Mouse (Mus musculus) lung, adult 18-20 months (tissue): ENCODE results near the gene Specc1.

Source experiments
- DNase-seq, 2 experiments: peaks; one replicate each; pipeline ENCODE4 v3.0.0; 2022; ENCODE audit warnings: mixed read lengths in 2 of 2

Gene Specc1

DNA sequence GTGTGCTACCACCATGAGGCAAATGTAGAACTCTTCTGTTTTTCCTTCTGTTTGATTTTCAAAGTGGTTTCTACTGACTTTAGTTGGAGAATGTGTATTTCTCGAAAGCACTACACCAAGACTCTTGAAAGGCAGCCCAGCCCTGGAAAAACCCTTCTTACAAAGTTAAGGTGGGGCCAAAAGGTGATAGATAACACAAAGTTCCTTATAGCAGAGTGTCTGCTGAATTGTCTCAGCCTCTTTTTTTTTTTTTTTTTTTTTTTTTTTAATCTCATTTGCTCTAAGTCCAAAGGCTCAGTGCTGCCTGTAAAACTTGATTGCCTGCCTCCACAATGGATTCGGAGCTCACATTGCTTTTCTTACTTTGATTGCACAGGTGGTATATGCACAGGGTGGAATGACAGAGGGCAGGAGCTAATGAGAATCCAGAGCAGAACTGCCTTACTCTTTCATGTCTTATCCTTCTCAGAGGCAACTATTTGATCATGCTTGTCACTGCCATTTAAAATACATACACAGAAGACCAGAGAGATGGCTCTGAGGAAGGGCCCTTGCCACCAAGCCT, 150.8 kb downstream of the Specc1 start:
- DNase-seq, result no peak

DNA sequence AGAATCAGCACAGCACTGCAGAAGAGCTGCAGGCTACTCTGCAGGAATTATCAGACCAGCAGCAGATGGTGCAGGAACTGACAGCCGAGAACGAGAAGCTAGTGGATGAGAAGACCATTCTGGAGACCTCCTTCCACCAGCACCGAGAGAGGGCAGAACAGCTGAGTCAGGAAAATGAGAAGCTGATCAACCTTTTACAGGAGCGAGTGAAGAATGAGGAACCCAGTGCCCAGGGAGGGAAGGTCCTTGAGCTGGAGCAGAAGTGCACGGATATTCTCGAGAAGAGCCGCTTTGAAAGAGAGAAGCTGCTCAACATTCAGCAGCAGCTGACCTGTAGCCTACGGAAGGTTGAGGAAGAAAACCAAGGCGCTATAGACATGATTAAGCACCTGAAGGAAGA, 162.0 kb downstream of the Specc1 start:
- no peak for DNase-seq

DNA sequence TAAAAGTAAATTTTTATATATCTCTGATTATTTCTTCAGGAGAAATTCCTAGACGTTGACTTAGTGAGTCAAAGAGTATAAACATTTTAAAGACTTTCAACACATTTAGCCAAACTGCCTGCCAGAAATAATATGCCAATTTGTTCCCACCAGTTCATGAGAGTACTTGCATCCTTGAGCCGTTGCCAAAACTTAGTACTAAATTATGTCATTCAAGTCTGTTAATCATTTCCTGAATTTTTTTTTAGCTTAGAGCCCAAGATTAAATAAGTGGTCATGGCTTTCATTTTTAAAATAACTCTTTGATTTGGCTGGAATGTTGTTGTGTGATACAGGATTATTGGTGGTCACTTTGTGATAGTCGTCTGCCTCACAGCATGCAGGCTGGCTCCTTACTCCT, 163.3 kb downstream of the Specc1 start:
- DNase-seq, result peak in 1 of 2 experiments; percentile 48

DNA sequence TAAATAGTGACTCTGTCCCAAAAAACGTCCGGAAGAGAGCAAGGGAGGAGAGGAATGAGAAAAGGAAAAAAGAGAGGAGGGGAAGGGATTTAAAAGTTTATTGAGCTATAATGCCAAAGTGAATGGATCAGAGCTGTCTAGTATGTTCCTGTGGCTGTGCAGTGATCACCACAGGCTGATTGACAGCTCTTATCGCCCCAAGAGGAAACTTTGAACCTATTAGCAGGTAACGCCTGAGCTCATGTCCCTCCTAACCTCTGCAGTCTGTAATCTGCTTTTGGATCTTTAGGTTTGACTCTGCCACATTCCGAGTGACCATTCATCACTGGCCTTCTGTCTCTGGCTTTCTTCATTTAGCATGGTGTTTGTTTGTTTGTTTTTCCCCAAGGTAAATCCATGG, 164.8 kb downstream of the Specc1 start:
- DNase-seq, result no peak

DNA sequence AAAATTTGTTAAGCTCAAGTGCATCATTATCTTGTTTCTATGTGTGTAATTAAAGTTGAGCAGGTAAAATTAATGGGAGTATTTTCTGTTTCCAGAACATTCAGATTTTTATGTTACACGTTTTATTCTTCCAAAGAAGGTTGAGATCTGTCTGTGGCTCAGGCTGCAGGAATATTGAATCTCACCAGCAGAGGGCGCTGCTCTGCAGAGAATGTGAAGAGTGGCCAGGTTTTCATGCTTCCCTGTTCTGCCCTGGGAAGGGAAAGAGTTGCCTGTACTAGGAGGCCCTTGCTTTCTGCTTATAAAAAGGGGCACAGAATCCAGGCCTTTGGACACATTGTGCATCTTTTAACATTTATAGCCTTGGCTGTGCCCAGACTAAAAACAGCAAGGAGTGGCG, 171.1 kb downstream of the Specc1 start:
- DNase-seq, result peak; percentile 75 to 80

DNA sequence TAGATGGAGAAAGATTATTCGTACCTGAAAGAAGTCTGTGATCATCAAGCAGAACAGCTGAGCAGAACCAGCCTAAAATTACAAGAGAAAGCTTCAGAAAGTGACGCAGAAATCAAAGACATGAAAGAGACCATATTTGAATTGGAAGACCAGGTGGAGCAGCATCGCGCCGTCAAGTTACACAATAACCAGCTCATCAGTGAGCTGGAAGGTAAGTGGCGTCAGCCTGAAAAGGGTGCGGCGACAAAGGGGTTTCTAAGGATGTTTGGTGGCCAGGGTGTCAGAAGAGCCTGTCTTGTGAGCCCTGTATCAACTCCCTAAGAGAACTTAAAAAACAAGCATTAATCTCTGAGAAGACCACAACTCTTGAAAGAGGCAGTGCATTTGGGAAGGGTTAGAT, 171.6 kb downstream of the Specc1 start:
- no peak for DNase-seq

DNA sequence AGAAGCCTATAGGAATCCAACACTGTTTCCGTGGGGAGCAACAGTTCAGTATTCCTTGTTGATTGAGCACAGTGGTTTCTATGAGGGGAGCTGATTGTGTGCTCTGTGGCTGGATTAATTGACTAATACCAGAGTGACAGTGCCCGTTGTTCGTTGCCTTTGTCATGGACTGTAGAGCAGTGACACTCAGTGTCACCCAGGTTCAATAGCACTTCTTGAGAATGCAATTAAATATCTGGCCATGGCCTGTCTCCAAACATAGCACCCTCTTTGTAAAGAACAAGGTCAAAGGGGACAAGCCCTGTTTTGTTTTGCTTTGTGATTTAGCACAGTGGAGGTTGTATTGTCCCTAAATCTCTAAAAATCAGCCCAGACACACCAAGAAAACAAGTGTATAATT, 173.6 kb downstream of the Specc1 start:
- DNase-seq, result no peak

DNA sequence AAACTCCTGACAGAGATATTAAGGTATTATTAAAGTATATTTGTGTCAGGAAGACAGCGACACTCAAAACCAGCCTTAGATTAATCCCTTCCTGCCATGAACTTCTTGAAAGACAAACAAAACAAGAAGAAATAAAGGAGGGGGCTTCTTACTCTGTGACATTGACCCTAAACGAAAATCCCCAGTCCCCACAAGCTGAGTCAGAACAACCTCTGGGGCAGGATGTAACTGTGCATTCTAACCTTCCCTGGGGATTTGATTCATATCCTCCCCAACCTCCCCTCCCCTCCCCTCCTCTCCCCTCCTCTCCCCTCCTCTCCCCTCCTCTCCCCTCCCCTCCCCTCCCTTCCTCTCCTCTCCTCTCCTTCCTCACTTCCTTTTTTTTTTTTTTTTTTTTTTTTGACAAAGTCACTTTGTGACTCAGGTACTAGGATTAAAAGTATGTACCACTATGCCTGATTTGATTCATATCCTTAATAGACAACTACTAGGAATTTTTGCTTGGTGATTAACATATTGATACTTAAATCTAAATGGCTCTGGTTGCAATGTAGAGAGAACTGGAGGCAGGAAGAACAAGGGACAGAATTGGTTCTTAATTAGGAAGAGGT, 174.2 kb downstream of the Specc1 start:
- DNase-seq, result no peak

DNA sequence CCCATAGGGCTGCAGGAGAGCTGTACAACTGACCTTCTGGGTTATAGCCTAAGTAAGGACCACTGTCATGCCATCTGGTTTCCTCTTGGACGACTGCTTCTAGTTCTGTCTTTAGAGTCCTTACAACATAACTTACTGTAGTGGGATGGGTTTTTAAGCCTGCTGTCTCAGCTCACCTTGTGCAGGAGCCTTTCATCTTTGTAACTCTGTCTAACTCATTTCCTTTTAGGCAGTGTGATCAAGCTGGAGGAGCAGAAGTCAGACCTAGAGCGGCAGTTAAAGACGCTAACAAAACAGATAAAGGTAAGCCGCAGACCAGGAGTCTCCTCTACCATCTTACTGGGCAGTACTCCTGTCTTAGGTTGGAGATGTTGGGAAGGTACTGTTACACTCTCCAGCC, 175.0 kb downstream of the Specc1 start:
- DNase-seq, result no peak

DNA sequence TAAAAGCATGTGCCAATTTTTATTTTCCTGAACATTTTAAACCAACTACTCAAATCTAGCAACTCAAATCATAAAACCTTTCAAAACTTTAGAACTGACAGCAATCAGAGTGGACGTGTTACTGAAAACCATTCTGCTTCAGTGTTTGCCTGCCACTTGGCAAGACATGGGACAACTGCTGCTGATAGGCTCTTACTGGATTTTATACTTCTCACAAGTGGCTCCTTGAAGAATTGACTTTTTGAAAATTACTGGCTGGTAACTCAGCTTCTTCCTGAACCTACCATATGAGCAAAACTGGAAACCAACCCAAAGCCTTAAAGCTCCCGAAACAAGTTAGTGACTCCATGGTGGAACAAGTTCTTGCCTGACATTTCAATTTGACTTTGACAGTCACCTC, 177.6 kb downstream of the Specc1 start:
- DNase-seq, result peak; percentile 12 to 35

DNA sequence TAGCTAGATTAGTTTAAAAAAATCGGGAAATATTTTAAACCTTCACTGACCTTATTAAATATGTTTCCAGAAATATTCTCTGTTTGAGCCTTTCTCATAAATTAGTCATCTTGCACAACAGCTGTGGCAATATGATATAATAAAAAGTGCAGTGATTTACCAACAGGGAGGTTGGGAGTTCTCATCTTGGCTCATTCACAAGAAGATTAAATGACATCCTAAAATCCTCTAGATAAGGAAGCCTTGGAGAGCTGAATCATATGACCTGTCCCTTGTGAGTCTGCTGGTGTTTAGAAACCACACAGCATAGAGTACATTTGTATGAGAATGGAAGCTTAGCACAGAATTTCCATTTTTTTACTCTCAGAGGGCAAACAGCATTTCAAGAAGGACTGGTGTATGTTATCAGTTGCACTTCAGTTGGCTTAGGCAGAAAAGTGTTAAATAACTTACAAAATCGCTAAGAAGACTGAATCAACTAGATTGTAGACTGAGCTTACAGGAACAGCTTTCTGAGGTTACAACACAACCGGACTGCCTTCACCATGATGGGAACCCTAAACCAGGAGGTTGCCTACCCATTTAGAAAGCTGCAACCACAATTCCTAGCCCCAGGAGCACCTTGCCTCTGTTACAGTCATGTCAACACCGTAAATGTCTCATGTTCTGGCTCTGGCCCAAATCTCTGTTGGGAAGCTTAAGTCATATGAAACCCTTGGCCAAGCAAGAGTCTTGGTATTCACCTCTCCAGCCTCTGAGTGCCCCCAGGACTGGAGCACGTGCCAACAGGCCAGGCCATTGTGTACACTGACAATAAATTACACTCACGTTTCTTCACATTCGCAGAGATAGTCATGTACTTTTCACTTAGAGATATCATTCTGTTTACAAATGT, 188.9 kb downstream of the Specc1 start:
- DNase-seq, result peak; percentile 28 to 54

DNA sequence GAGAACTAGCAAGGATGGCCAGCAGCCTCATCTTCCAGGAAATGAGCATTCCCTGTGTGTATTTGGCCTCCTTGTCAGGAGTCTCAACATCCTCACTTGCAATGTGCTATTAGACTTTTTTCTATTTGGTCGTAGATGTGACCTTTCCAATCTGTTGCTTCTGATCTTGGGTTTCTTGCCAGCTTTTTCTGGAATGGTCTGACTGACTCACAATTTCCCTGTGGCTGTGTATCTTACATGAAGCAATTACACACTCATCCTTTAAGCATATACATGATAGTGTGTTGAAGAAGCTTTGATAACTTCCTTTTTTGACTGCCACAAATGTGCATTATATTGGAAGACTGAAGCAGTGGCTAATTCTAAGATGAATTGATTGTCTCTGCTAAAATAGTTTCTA, 190.1 kb downstream of the Specc1 start:
- DNase-seq, result no peak

DNA sequence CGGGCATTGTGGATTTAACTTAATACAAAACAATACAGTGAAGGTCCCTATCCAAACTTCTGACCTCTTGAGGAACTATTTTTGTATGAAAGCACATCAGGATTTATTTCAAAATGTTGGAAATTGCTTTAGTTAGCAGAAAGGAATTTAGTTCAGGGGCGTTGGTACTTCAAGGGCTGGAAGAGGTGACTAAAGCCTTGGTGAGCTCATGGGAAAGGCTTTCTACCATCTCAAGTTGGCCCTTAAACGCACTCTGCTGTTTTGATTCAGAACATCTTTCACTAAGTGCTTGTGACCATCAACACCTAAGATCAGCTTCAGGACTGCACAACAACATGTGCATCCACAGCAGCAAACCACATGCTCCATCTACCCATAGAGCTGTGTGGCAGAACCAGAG, 191.5 kb downstream of the Specc1 start:
- DNase-seq, result peak in 1 of 2 experiments; percentile 16

DNA sequence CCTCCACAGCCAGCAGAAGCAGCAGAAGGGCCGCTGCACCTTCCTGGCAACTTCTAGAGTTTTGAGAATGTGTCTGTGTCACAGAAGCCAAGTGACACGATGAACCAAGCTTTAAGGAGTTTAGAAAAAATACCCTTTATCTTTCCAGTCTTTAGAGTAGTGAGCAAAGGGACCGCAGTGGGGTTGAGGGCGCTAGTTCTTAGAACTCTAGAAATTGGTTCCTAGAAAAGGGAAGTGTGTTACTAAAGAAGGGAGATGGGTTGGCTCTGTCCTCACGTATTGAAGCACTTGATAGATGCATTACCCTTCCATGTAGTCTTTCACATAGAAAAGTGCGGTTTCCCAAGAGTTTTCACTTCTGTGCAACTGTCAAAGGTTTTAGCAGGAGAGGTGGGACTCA, 191.9 kb downstream of the Specc1 start:
- no peak for DNase-seq

DNA sequence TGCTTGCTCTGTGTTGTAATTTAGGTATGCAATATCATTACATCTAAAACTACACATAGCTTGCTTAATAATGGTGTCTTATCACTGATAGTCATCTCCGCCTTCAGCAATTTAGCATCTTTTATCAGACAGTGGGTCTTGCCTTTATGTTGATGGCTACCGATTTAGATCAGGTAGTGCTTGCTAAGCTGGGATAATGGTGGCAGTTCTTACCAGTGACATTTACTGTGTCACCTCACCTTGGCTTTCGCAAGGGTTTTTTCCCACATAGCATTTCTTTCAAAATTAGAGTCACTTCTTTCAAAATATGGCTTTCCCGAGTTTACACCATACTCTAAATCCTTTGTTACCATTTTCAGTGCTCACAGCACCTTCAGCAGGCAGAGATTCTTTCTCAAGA, 196.5 kb downstream of the Specc1 start:
- no peak for DNase-seq

DNA sequence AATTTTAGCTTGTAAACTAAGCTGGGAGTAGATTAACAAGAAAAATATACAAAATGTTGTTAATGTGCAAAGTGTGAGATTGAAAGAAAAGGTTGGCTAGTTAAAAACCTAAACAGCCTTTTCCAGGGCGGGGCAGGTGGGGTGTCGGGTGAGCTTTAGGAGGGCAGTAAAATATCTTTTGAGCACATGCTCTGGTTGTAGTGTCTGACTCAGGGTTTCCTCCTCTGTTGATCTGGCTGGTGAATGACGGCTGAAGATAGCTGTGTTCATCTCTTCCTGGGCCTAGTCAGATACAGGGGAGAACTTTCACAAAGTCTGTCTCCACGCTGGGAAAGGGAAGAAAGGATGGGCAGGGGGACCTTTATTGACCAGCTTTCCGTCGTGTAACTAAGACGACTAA, 203.2 kb downstream of the Specc1 start:
- no peak for DNase-seq

DNA sequence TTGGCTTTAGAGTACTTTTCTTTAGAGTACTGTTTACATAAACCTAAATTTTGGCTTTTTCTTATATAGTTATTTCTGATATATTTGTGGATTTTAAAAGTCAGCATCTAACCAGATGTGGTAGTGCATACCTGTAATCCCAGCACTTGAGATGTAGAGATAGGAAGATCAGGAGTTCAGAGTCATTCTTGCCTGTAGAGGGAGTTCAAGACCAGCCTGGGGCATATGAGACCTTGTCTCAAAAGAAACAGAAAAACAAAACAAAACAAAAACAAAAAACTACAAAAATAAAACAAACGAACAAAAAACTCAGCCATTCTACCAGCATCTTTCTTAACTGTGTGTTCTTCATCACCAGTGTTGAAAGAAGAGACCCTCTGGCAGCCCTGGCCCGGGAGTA, 204.9 kb downstream of the Specc1 start:
- DNase-seq, result no peak

DNA sequence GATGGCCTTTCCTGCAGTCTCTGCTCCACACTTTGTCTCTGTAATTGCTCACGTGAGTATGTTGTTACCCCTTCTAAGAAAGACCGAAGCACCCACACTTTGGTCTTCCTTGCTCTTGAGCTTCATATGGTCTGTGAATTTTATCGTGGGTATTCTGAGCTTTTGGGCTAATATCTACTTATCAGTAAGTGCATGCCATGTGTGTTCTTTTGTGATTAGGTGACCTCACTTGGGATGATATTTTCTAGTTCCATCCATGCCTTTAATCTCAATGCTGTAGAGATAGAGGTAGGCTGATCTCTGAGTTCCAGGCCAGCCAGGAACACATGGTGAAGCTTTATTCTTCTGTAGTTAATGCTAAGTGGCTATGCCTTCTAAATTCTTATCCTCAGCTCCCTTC, 207.8 kb downstream of the Specc1 start:
- no peak for DNase-seq

DNA sequence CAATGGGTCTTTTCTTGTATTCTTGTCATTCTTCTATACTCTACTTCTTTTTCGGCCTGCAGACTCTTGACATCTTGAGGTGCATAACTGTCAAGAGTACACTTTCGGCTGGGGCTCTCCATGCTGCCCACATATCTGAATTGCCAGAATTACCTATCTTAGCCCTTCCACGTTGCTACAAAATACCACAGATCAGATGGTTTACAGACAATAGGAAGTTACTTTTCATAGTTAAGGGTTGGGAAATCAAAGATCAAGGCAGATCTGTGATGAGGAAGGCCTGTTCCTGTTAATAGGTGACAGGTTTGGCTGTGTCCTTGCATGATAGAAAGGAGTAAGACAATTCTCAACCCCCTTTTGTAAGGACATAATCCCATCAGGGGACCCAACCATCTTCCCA, 209.9 kb downstream of the Specc1 start:
- DNase-seq, result no peak

DNA sequence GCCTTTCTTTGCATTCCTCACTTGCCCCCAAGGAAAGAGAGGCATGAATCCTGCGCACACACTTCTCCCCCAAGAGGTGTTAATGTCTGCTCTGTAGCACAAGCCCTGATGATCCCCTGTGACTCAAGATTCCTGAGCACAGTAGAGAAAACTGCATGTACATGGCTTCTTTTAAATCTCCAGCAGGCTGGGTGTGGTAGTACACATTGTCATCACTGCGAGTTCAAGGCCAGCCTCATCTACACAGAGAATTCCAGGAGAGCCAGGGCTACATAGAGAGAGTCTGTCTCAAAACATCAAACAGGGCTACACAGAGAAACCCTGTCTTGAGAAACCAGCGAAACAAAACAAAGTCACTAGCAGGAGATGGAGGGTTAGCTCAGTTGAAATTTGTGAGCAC, 211.6 kb downstream of the Specc1 start:
- DNase-seq, result no peak

DNA sequence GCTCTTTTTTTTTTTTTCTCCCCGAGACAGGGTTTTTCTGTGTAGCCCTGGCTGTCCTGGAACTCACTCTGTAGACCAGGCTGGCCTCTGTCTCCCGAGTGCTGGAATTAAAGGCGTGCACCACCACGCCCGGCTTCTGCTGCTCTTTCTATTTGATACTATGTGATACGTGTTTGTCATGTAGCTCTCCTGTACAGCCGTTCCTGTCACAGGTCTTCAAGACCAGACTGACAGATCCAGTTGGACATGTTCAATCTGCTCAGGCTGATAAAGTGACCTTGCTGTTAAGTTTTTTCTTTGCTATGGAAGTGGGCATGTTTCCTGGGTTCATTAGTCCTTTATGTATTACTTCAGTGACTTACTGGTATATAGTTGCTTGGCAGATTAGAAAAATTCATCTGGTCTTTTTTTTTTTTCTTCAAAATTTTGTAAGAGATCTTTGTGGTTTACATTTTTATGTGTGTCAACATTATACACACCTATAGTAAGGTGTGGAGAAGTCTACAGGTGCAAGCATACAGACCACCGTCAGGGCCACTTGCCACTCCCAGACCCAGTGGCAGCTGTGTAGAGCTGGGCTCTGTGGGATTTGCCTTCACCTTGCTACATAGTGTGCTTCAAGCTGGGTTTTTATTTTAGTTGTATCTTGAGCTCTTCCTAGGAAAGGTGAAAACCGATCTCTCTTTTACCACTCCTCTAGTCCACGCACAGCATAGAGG, 221.0 kb downstream of the Specc1 start:
- no peak for DNase-seq

DNA sequence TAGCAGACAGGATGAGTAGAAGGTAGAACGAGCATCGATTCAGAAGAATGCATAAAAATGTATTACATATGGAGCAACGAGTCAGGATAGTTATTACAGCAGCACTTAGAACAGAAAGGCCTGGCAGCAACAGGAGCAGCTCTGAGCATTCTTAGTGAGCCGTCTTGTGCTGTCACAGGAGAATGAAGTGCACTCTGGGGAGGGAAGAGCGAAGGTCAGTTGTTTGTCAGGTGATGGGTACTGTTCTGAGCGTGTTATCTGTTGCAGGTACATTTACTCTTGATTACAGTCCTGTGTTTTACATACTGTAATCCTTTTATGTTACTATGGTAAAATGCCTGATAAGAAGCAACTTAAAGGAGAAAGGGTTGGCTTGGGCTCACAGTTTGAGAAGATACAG, 224.2 kb downstream of the Specc1 start:
- no peak for DNase-seq

DNA sequence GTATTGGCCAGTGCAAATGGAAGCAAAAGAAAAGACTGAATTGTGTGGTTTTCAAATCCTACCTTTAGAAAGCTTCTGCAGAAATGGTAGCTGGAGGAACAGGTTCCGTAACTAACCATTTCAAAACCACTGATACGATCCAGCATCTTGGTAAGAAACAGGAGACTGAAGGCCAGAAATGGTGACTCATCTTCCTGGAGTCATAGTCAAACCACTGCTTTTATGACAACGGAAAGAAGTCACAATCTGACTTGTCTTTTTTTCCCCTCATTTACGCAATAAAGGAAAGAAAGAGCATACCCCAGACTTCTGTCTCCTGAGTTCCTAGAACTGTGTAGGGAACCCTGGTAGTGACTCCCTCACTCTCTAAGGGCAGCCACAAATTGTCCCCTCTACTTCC, 228.3 kb downstream of the Specc1 start:
- no peak for DNase-seq

DNA sequence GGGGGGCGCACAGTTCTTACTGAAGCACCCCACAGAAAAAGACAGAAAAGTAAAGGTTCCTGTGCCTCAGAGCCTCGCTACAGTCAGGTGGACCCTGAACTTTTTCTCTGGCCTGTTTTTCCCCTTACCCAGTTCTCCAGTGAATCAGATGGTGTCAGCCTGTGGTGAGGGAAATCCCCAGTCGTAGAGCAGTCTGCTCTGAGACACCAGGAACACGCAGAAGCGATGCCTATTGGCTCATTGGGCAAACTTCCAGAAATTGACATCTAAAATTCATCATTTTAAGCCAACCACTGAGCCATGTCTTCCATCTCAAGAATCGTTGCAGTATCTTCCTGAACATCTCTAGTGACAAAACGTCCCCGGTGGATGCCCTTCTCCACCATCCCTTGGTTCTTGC, 230.5 kb downstream of the Specc1 start:
- no peak for DNase-seq
